Mouse (Mus musculus) cortical plate, adult 2 months (tissue): Measurements from ENCODE around the gene Cadm1. TPM values are rescaled to one million over a fixed set of nuclear protein-coding genes. Genes with fewer than 3 reads are reported as not detected.

Experiments used
- H3K27ac ChIP-seq: fragments of 200-500 bp; 2 replicates; pipeline ENCODE4 v1.5.1; 2012; ENCODE audit warnings: low read length, control low read depth, inconsistent platforms; ENCODE audit not compliant: insufficient read depth
- H3K4me1 ChIP-seq: fragments of 200-500 bp; 2 replicates; pipeline ENCODE4 v1.6.1; 2011; ENCODE audit warnings: low read length; ENCODE audit not compliant: control insufficient read depth, insufficient read depth
- H3K4me3 ChIP-seq: fragments of 200-500 bp; 2 replicates; pipeline ENCODE4 v1.5.1; 2011; ENCODE audit warnings: mild to moderate bottlenecking, low read length, control low read depth; ENCODE audit not compliant: insufficient read depth
- CTCF ChIP-seq: fragments of 200-500 bp; IDR thresholded peaks from 2 replicates; pipeline ENCODE4 v1.5.1; 2011; ENCODE audit warnings: mild to moderate bottlenecking, control low read depth, low read length; ENCODE audit not compliant: insufficient read depth; ENCODE audit errors: extremely low read depth
- POLR2A ChIP-seq: fragments of 200-500 bp; IDR thresholded peaks from 2 replicates; pipeline ENCODE4 v1.6.1; 2011; ENCODE audit warnings: mild to moderate bottlenecking, low read length, control low read depth; ENCODE audit not compliant: insufficient read depth; ENCODE audit errors: extremely low read depth
- polyA plus RNA-seq: library from polyadenylated mRNA; depleted of rRNA; stranded (reverse); fragments of >200 nt; gene quantifications from 2 replicates; pipeline ENCODE4 v1.2.3, GENCODE M21; 2012

Gene Cadm1
- polyA plus RNA-seq, 1 experiment: 104 TPM

DNA sequence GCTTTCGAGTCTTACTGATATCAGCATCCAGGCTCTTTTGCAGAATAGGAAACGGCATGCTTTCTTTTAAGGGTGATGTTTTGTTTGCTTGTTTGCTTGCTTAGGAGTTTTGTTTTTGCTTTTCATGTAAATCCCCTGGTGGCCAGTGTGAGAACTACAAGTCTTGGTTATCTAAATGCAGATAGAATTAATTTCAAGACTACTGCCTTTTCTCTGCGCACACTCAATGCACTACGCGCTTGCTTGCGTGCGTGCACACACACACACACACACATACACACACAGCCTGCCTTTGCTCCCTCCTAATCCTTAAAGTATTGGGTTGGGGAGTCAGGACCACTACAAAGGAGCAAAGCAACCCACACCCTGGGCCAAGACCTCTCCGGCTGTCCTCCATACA lies 326.3 kb downstream of the Cadm1 start:
- Histone ChIP-seq H3K27ac (no peak overlapping the region), H3K4me1 (0 out of 2 replicates have a peak, but pooled peaks cover 1% of the 10 kb centered on the region), H3K4me3 (no peak overlapping the region)
- TF ChIP-seq CTCF (no peak), POLR2A (no peak)

DNA sequence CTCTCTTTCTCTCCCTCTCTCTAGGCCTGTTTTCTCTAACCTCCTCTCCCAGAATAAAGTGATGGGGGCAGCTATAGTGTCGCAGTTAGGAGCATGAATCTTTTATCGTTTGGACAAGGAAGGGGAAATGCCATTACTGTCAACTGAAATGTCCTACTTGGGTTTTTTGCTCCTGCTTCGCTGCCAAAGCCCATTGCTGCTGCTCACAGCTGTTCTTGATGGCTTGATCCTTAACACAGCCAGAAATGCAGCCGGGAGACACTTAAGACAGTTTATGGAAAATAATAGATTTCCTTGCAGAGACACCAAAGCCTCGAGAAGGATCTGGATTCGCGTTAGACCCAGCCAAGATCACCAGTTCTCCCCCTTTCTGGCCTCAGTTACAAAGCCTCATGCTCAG lies 327.3 kb downstream of the Cadm1 start:
- no peak overlapping the region for H3K27ac ChIP-seq
- no peak for TF ChIP-seq POLR2A
- 0 out of 2 replicates have a peak, but pooled peaks cover 1% of the 10 kb centered on the region for H3K4me1 ChIP-seq
- H3K4me3 ChIP-seq: no peak overlapping the region

- H3K4me1 ChIP-seq: 0 out of 2 replicates have a peak, but pooled peaks cover 1% of the 10 kb centered on the region
- no peak overlapping the region for H3K4me3 ChIP-seq
- TF ChIP-seq CTCF: no peak
- no peak for TF ChIP-seq POLR2A
- H3K27ac ChIP-seq: no peak overlapping the region
Measured at GRCm38 (mm10) chr9:47858134-47858533, 328.2 kb downstream of the Cadm1 start.

- 0 out of 2 replicates have a peak, but pooled peaks cover 1% of the 10 kb centered on the region for H3K4me1 ChIP-seq
- H3K4me3 ChIP-seq: no peak overlapping the region
- TF ChIP-seq CTCF (no peak), POLR2A (no peak)
- no peak overlapping the region for H3K27ac ChIP-seq
Measured at GRCm38 (mm10) chr9:47858778-47859395, 328.9 kb downstream of the Cadm1 start.

- 0 out of 2 replicates have a peak, but pooled peaks cover 1% of the 10 kb centered on the region for H3K4me1 ChIP-seq
- no peak for TF ChIP-seq CTCF
- TF ChIP-seq POLR2A: no peak
- H3K4me3 ChIP-seq: no peak overlapping the region
- no peak overlapping the region for H3K27ac ChIP-seq
Measured at GRCm38 (mm10) chr9:47860994-47861393, 331.0 kb downstream of the Cadm1 start.

GRCm38 (mm10) chr9:47861783-47862182 lies 331.8 kb downstream of the Cadm1 start:
- H3K4me1 ChIP-seq: 0 out of 2 replicates have a peak, but pooled peaks cover 1% of the 10 kb centered on the region
- no peak overlapping the region for H3K27ac ChIP-seq
- H3K4me3 ChIP-seq: no peak overlapping the region
- no peak for TF ChIP-seq CTCF
- TF ChIP-seq POLR2A: no peak

- TF ChIP-seq CTCF (no peak), POLR2A (no peak)
- Histone ChIP-seq H3K4me3 (no peak overlapping the region), H3K27ac (no peak overlapping the region), H3K4me1 (no peaks in the 10 kb centered on the region)
Measured at GRCm38 (mm10) chr9:47866001-47866400, 336.0 kb downstream of the Cadm1 start.

DNA sequence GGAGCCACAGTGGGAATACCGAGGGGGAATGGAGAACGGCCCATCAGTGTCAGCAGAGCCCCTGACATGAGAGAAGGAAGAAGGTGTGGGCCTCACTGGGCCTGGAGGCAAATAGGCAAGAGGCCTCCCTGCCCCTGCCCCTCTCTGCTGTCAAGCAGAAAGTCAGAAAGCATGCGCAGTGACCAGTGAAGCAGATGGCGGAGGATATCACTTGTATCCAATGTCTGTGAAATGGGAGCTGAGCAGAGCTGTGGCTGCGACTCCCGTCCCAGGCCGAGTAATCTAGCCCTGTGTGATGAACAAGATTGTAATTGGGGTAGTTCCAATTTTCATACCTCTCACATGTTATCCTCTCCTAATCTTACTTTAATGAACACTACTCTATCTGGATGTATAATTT lies 337.5 kb downstream of the Cadm1 start:
- no peak overlapping the region for H3K4me3 ChIP-seq
- TF ChIP-seq CTCF: no peak
- TF ChIP-seq POLR2A: no peak
- H3K4me1 ChIP-seq: no peaks in the 10 kb centered on the region
- H3K27ac ChIP-seq: no peak overlapping the region

DNA sequence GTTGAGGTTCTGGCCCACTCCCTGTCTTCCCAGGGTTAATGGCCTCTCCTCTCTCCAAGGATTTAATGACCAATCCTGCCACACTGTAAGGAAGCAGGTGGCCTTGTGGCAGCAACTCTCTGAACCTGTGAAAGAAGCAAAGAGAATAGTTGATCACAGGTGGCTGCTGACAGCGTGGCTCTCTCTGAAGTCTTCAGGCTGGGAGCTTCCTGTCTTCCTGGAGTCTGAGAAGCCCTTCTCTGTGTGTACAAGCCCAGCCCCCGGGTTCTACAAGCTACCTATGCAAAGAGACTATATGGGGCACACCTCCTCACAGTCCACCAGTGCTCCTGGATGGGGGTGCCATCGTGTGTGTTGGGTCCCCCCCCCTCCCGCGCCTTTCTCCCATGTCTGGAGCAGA lies 339.7 kb downstream of the Cadm1 start:
- TF ChIP-seq CTCF (no peak), POLR2A (no peak)
- Histone ChIP-seq H3K4me3 (no peak overlapping the region), H3K27ac (no peak overlapping the region), H3K4me1 (no peaks in the 10 kb centered on the region)

DNA sequence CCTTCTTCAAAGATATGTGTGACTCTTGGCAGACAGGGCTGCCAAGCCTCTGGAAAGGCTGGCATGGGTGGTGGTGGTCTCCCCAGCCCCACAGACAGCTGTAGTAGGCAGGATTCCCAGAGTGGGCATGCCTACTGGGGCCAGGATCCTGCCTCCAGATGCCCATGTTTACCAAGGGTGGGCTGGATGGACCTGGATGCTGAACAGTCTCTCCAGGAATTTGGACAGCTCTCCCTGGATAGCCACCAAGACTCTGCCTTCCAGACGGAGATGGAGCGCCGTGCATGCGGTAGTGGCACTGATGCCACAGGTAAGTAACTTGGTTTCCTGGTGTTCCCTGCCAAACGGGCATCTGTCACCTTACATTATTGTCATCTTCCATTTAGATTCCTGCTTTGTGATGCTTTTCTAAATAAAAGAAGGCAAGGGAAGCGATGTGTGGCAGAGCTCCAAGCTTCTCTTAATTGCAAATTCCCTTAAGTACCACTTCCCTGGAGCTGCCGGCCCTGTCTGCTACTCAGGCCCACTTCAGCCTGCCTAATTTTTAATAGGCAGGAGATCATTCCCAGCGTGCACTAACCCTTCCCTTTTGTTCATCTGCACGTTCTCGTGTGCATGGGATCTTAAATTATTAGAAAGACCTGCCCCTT lies 346.7 kb downstream of the Cadm1 start:
- H3K27ac ChIP-seq: no peak overlapping the region
- H3K4me3 ChIP-seq: no peak overlapping the region
- TF ChIP-seq CTCF (no peak), POLR2A (no peak)
- H3K4me1 ChIP-seq: no peaks in the 10 kb centered on the region

DNA sequence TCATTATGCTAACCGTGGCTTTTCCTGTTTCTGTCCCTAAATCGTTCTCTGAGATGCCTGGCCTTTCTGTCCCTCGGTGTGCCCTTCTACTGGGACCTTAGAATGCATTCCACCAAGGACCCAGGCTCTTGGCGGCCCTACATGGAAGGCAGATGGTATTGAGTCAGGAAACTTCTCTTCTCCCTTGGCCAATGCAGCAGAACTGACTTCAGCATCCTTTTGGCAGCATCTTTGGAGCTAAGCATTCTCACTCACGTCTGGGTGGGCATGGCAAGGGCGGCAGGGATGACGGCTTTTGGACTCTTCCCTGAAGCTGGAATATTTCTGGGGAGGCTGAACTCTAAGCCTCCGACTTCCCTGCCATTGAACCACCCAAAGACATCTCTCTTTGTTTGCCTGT lies 350.2 kb downstream of the Cadm1 start:
- Histone ChIP-seq H3K27ac (no peak overlapping the region), H3K4me1 (no peaks in the 10 kb centered on the region), H3K4me3 (no peak overlapping the region)
- TF ChIP-seq CTCF: no peak
- no peak for TF ChIP-seq POLR2A
